Mouse (Mus musculus) neural tube, embryonic 11.5 days (tissue): ENCODE measurements at regions not wholly inside any gene's neighbourhood (a gene's known extent, or its start where the extent isn't known, plus 50 kb on each side); places are given as distances from the start of the nearest gene placed in this dataset.

Experiments used
- ATAC-seq: fragments of 200-750 bp; cut with Nextera tagmentation; 2 replicates; pipeline ENCODE4 v1.8.0; 2017; ENCODE audit warnings: moderate number of reproducible peaks, mild to moderate bottlenecking, moderate TSS enrichment, moderate library complexity; ENCODE audit not compliant: insufficient read depth, low FRiP score, low TSS enrichment
- DNase-seq: peaks from one replicate; pipeline ENCODE4 v3.0.0-alpha.2; 2015; ENCODE audit warnings: low spot score
- H3K27ac ChIP-seq: fragments of 300-500 bp; sonication (generic); 2 replicates; pipeline ENCODE4 v1.5.1; 2014; ENCODE audit warnings: low read depth, mild to moderate bottlenecking, low read length
- H3K27me3 ChIP-seq: fragments of 300-500 bp; sonication (generic); 2 replicates; pipeline ENCODE4 v1.6.1; 2014; ENCODE audit warnings: mild to moderate bottlenecking, low read length, mixed read lengths; ENCODE audit not compliant: control insufficient read depth, insufficient read depth
- H3K36me3 ChIP-seq: fragments of 300-500 bp; sonication (generic); 2 replicates; pipeline ENCODE4 v1.6.1; 2014; ENCODE audit warnings: mild to moderate bottlenecking, low read length, moderate library complexity, mixed read lengths; ENCODE audit not compliant: control insufficient read depth, insufficient read depth
- H3K4me1 ChIP-seq: fragments of 300-500 bp; sonication (generic); 2 replicates; pipeline ENCODE4 v1.6.1; 2014; ENCODE audit warnings: low read length, mixed read lengths; ENCODE audit not compliant: control insufficient read depth, insufficient read depth
- H3K4me2 ChIP-seq: fragments of 300-500 bp; sonication (generic); 2 replicates; pipeline ENCODE4 v1.6.1; 2014; ENCODE audit warnings: low read depth, mild to moderate bottlenecking, moderate library complexity
- H3K4me3 ChIP-seq: fragments of 300-500 bp; sonication (generic); 2 replicates; pipeline ENCODE4 v1.5.1; 2014; ENCODE audit warnings: low read depth, low read length
- H3K9ac ChIP-seq: fragments of 300-500 bp; sonication (generic); 2 replicates; pipeline ENCODE4 v1.6.1; 2014; ENCODE audit warnings: mild to moderate bottlenecking, low read length
- H3K9me3 ChIP-seq: fragments of 300-500 bp; sonication (generic); 2 replicates; pipeline ENCODE4 v1.6.1; 2016; ENCODE audit warnings: low read length; ENCODE audit not compliant: control insufficient read depth
- WGBS: fragments of 180-500 bp; shearing (Covaris S2); extraction: QIAGEN DNeasy Blood & Tissue Kit; methylation state at CpG from one replicate; pipeline ENCODE4 v1.1.7; 2014; 5-methylcytosine and 5-hydroxymethylcytosine counted together

- DNase-seq (no peak), ATAC-seq (no peak)
- Histone ChIP-seq H3K27ac (no peak overlapping the region), H3K4me3 (no peak overlapping the region), H3K9ac (no peak overlapping the region), H3K4me2 (no peak overlapping the region), H3K36me3 (no peaks in the 10 kb centered on the region), H3K4me1 (peaks cover 3% of the 10 kb centered on the region; the same call in 1 of the 2 replicates), H3K27me3 (peaks cover 34% of the 10 kb centered on the region), H3K9me3 (no peaks in the 10 kb centered on the region)
- WGBS = 37% methylated on average over 13 of the region's 13 CpGs
Measured at GRCm38 (mm10) chr11:95198196-95198595, 52.1 kb upstream of the Dlx4 start.

- Histone ChIP-seq H3K4me1 (peaks cover 3% of the 10 kb centered on the region; the same call in 1 of the 2 replicates), H3K27me3 (peaks cover 37% of the 10 kb centered on the region), H3K4me2 (no peak overlapping the region), H3K9me3 (no peaks in the 10 kb centered on the region), H3K4me3 (no peak overlapping the region), H3K36me3 (no peaks in the 10 kb centered on the region), H3K27ac (no peak overlapping the region), H3K9ac (no peak overlapping the region)
- 72% methylated on average over 3 of the region's 3 CpGs for WGBS
- no peak for DNase-seq
- ATAC-seq = no peak
Measured at GRCm38 (mm10) chr11:95200971-95201370, 54.9 kb upstream of the Dlx4 start.

- peak overlapping the region; percentile 28 for H3K4me3 ChIP-seq
- ATAC-seq = peak; percentile 50; the same call in 1 of the 2 replicates
Measured at GRCm38 (mm10) chr11:95210185-95211030, 50.9 kb upstream of the Tac4 start.

GRCm38 (mm10) chr11:95211031-95211425 lies 50.3 kb upstream of the Tac4 start:
- Histone ChIP-seq H3K9ac (no peak overlapping the region), H3K4me3 (no peak overlapping the region), H3K9me3 (no peaks in the 10 kb centered on the region), H3K27me3 (0 out of 2 replicates have a peak, but pooled peaks cover 2% of the 10 kb centered on the region), H3K27ac (no peak overlapping the region), H3K4me1 (peaks cover 11% of the 10 kb centered on the region; the same call in 1 of the 2 replicates), H3K4me2 (peak overlapping the region; percentile 54), H3K36me3 (no peaks in the 10 kb centered on the region)
- no peak for DNase-seq
- no peak for ATAC-seq
- WGBS = 21% methylated on average over 5 of the region's 5 CpGs

More at GRCm38 (mm10) chr11:95210185-95211030, 50.9 kb upstream of the Tac4 start:
- Histone ChIP-seq H3K36me3 (no peaks in the 10 kb centered on the region), H3K9ac (peak overlapping the region; percentile 35; the same call in 1 of the 2 replicates), H3K4me2 (peak overlapping the region; percentile 54), H3K27me3 (0 out of 2 replicates have a peak, but pooled peaks cover 2% of the 10 kb centered on the region), H3K9me3 (no peaks in the 10 kb centered on the region), H3K4me1 (peaks cover 11% of the 10 kb centered on the region; the same call in 1 of the 2 replicates), H3K27ac (no peak overlapping the region)
- peak; percentile 66 for DNase-seq
- WGBS = 4% methylated on average over 21 of the region's 22 CpGs
